Mouse (Mus musculus) CD4-positive, CD25-positive, alpha-beta regulatory T cell, adult 4 months (primary cell): ENCODE measurements around the gene Hspa1b. TPM values are rescaled to one million over a fixed set of nuclear protein-coding genes. Genes with fewer than 3 reads are reported as not detected.
"Not testable (repeated sequence)": the region's sequence is repeated elsewhere in the genome, so short reads cannot be mapped to it uniquely, and the experiment has no call there.

Experiments
- ATAC-seq: one replicate; pipeline ENCODE4 v1.8.0; 2017
- polyA plus RNA-seq, 2 experiments: library from polyadenylated mRNA; unstranded; fragments of 100-300 nt; shearing (Covaris generic); gene quantifications; one replicate each; pipeline ENCODE4 v1.2.1; 2017

Hspa1b gene
- 1 to 10 TPM in 1 of 2 experiments, under 1 TPM in 1; 0.84 to 3.7 TPM for polyA plus RNA-seq

DNA sequence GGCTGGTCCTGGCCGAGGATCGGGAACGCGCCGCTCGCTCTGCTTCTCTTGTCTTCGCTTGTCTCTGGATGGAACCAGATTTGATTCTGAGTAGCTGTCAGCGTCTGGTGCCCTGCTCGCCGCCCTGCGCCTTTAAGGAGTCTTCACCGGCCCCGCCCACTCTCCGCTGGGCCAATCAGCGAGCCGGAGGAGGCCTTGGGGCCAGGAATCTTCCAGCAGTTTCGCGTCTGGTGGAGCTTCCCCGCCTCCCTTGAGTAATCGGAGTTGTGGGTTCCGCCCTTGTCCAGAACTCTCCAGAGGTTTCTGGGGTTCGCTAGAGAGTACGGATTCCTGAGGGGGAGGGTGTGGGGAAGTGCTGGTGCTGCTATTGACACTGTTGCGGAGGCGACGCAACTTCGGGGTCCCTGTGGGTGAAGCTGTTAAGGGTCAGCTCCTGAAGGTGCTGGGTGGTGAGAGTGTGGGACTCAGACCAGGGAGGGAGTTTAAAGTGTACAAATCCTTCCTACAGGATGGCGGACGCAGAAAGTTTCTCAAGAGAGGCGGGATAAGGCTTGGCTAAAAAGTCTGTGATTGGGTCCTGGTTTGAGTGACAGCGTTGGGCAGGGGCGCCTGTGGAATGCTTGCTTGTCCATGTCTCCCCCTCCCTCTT lies at the start of gene Hspa1b:
Gene Hspa1b (minus strand): TSS at position 109 of the 649 bp plus-strand sequence.
- ATAC-seq, result peak; percentile 90

DNA sequence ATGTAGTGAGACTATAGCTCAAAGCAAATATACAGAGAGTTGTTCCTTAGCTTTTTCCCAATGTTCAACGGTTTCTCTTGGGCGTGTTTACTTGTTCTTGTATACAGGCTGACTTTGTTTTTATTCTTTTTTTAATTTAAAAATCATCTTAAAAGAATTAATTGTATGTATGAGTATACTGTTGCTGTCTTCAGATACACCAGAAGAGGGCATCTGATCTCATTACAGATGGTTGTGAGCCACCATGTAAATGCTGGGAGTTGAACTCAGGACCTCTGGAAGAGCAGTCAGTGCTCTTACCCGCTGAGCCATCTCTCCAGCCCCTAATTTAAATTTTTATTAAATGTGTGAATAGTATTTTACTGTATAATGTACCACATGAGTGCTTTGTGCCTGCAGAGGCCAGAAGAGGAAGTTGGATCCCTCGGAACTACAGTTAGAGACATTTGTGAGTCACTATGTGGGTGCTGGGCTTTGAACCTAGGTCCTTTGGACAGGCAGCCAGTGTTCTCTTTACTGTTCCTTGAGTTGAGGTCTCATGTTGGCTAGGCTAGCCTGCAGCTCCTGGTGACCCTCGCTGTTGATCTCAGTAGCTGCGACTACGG lies 48.5 kb upstream of the Hspa1b start:
- ATAC-seq, result no peak

DNA sequence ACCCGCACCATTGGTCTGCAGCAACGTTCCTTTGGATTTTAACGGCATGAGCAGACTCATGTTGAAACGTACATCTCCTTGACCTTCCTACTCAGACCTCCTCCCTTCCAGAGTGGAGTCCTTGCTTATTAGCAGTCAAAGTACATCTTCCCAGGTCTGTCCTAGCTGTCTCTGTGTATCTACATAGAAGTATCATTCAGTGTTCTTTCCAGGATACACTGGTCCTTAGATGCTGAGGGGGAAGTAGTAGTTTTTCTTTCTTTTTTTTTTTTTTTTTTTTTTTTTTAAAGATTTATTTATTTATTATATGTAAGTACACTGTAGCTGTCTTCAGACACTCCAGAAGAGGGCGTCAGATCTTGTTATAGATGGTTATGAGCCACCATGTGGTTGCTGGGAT lies 46.9 kb upstream of the Hspa1b start:
- ATAC-seq, result not testable (repeated sequence)

DNA sequence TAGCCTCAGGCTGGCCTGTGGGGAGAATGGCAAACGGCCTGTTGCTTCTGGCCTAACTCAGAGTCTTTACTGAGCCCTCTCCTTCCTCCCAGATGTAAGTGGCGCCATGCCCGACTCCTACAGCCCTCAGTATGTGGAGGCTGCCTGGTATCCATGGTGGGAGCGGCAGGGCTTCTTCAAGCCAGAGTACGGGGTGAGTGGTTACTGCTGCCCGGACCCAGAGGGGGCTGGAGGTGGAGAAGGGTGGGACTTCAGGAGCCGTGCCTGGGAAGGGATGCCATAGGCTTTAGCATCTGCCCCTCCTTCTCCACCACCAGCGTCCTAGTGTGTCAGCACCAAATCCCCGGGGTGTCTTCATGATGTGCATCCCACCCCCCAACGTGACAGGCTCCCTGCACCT lies 46.1 kb upstream of the Hspa1b start:
- ATAC-seq, result no peak

DNA sequence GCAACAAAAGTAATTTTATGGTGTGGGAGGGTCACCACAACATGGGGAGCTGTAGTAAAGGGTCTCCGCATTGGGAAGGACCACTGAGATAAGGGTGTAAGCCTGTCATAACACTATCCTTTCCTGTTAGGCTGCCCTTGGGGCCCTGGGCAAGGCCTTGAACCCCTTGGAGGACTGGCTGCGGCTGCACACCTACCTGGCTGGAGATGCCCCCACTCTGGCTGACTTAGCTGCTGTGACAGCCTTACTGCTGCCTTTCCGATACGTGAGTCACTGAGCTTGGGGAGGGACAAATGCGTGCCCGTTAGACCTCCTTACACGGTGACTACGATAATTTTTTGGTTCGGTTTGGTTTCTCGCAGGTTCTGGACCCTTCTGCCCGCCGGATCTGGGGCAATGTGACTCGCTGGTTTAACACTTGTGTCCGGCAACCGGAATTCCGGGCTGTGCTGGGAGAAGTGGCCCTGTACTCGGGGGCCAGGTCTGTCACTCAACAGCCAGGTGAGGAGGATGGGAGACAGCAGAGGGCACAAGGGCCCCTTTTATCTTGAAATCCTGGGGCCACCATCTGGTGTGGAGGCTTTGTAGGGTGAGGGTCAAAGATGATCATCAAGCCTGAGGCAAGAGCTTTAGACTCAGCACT lies 45.2 kb upstream of the Hspa1b start:
- ATAC-seq, result no peak

DNA sequence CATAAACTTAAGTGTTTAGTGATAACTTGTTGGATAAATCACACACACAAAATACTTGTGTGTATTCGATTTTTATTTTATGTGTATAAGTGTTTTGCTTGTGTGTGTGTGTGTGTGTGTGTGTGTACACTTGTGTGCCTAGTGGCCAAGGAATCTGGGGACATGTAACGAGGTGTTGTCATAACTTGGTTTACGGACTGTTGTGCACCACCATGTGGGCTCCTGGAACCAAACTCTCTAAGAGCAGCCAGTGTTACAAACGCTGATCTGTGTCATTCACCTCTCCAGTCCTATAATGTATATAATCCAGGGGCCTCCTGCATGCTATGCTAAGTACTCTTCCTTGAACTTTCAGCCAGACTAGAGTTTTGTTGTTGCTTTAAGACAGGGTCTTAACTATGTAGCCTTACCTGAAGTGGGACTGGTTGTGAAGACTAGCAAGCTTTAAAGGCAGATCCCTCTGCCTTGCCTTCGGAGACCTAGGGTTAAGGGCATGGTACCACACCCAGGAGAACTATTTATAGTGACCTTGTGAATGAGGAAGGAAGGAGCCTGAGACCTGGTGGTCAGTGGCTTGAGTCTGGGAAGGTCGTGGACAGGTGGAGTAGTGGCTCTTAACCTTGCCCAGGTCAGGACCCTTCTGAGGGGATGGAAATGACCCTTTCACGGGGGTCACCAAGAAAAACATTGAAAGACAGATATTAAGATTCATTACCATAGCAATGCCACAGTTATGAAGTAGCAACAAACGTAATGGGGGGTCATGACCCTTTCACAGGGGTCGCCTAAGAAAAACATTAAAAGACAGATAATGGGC lies 44.2 kb upstream of the Hspa1b start:
- ATAC-seq, result no peak

DNA sequence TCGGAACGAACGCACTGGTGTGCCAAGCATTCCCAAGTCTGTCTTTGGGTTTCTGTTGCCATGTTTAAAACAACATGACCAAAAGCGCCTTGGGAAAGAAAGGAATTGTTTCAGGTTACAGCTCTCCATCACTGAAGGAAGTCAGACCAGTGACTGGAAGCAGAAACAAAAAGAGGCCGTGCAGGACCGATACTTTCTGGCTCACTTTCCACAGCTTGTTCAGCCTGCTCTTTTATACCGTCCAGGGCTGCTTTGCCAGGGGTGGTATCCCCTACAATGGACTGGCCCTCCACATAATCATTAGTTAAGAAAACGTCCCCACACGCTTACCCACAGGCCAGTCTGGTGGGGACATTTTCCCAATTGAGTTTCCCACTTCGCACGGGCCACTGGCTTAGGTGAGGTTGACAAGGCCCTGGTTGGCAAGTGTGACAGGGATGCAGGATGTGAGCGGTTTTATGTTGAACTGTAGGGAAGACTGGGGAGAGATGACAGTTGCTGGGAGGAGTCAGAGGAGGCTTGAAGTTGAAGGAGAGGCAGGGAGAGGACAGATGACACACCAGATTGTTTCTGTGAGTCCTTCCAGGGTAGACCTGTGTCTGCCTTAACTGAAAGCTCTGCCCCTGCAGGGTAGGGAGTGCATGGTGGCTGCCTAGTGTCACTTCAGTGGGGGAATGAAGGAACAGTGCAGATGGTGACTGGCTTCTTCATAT lies 43.3 kb upstream of the Hspa1b start:
- ATAC-seq, result peak; percentile 19

DNA sequence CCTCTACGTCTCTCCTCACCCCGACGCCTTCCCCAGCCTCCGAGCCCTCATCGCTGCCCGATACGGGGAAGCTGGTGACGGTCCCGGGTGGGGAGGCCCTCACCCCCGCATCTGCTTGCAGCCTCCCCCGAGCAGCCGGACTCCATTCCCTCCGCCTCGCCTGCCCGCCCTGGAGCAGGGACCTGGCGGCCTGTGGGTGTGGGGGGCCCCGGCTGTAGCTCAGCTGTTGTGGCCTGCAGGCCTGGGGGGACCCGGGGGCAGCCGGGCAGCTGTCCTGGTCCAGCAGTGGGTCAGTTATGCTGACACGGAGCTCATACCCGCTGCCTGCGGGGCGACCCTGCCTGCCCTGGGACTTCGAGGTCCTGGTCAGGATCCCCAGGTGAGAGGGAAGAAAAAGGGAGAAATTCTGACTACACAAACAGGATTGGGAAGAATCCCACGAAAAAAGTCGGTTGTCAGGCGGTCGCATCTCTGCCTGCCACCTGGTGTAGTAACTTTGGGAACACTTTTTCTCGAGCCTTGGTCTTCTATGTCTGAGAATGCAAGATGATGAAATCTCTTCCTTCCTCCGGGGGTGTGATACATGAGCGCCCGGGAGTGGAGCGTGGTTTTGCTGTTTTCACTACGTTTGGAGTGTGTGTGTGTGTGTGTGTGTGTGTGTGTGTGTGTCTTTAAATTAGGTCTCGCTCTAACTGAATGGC lies 42.6 kb upstream of the Hspa1b start:
- no peak for ATAC-seq

DNA sequence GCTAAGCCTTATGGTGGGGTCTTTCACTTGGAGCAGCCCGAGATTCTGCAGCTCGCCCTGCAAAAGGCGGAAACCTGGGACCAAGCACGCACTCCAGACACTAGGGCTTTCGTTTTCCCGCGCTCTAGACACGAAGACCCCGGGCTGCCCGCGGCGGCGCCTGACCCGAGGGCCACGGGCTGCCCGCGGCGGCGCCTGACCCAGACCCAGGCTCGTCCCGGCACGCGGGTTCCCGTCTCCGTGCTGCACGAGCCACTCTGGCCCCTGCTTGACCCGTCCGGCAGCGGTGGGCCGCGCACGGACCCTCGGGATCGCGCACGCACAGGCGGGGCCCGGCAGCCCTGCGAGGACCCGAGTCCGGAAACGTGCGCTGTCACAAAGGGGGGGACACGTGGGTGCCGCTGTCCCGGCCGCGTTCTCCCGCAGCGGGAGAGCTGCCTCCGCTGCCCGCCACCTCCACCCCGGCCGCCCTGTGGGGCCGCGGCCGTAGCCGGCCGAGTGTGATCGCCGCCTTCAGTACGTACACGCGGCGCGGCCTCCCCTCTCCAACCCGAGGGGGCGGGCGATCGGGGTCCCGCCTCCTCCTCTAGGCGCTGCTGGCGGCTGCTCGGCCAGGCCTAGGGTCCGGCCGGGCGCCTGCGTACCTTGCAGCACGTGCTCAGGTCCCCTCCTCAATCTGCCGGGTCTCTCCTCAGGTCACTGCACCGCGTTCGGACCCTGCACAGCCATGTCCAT lies 41.8 kb upstream of the Hspa1b start, which contains the start of gene Vars:
Gene Vars (plus strand): TSS at position 271 of the 735 bp plus-strand sequence.
- peak; percentile 76 for ATAC-seq

DNA sequence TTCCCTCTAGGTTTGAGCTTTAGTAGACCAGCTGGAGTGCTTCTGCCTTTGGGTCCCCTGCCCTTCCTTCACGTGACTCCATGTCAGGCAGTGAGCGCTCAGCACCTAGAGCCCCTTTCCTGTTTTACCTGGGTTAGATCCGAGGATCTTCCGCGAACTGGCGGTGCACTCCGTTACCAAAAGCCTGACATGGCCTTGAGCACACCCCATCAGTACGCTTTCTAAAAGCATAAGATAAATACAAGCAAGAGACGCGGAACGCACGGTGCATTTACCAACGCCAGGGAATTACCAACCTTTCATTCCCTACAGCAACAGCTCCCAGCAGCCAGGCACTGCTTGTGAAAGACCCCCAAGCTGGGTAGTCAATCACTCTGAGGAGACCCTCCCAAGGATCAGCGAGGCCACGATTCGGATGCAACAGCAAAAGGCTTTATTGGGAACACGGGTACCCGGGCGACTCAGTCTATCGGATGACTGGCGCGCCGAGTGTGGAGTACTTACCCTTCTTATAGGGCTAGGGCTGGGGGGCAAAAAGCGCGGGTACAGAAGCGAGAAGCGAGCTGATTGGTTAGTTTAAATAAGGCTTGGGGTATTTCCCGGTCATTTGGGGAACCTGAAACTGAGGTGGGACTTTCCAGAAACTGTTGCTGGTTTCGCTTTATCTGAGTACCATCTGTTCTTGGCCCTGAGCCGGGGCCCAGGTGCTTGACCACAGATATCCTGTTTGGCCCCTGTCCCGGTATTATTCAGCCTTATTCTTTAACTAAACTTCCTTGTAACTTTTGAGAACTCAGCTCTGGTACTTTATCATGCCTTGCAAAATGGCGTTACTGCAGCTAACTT lies 41.1 kb upstream of the Hspa1b start:
- peak; percentile 31 for ATAC-seq

DNA sequence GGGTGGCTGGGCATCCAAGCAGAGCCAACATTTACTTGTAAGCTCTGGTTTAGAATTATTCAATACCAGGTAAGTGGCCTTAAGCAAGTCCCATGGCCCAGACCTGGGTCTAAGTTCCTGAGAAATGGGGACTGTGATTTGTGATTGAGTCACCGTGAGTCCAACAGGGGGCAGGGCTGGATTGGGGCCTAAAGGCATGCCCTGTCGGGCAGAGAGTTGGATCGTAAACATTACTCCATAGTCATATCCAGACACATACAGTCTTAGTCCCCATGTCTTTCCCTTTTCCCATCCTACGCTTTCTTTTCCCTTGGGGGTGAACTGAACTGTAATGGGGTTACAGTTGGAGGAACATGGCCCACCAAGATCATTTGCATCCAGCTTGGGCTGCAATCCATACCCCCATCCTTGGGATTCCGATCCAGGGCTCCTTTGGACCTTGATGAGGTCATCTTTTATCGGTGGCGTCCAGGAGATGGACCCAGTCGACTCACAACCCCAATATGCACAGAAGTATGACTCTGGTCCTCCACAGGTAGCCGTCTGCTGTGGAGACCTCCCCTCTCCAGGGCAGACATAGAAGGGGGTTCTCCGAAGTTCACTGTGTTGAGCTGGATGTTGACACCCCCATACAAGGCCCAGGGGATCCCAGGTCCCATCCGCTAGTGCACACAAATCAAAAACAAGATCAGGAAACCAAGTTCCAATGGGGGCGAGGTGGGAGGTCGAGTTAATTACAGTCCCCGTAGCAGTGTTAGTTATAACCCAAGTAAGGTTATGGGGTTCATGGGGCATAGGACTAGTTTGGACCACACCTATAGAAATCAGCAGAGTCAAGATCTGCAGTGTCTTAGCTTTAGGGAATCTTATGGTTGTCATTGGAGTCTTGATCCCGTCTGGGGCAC lies 39.7 kb upstream of the Hspa1b start:
- ATAC-seq, result no peak

DNA sequence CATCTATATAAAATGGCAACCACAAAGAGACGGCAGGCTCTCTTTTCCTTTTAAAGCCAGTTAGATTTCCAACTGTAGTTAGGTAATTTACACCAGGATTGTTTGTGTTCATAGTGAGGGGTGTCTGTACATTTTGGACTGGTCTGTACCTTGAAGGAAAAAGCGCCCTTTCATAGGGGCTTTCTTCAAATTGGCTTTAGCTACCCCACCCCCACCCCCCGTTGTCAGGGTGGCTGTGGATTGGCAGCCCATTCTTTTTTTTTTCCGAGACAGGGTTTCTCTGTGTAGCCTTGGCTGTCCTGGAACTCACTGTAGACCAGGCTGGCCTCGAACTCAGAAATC lies 38.1 kb upstream of the Hspa1b start:
- ATAC-seq, result no peak

DNA sequence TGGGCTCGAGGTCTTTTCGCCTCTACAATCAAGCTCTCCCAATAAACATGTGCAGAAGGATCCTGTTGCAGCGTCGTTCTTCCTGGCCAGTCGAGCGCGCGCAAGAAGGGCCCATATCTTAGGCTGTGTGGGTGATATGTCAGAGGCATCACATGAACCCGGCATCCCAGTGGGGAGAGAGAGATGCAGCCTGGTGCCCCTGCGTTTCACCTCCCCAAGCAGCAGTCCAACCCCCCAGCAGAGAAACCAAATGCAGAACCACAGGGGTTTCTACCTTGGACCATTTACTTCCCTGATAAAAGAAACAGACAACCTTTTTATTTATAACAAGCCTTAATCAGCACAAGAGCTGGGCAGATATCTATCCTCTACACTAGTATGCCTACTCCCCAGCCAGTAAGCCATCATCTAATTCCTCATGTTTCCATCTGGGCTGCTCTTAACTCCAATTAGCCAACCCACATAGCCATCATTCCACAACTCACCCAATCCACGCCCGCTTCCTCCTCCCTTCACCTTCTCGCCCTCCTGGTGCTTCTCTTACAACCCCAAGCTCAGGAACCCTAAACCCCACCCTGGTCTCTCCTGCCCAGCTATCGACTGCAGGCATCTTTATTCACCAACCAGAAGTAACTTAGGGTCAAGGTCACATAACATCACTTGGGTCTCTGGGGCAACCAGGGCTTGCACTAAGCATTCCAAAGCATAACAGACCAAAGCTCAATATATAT lies 37.5 kb upstream of the Hspa1b start:
- ATAC-seq, result no peak

DNA sequence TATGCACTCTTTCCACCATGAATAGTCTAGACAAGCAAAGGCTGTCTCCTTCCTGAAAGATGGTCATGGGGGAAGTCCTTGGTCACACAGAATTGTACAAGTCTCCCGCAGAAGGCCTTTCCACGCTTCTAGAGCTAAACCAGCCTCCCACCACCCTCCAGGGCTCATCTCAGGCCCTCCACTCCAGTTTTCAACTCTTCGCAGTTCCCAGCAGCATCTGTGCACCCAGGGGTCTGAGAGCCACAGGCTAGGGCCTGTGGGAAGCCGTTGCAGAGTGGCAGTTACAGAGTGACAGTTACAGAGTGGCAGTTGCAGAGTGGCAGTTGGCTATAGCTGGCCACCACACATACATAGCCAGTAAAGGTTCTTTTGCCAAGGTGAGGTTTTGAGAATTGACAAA lies 36.9 kb upstream of the Hspa1b start:
- ATAC-seq, result not testable (repeated sequence)

DNA sequence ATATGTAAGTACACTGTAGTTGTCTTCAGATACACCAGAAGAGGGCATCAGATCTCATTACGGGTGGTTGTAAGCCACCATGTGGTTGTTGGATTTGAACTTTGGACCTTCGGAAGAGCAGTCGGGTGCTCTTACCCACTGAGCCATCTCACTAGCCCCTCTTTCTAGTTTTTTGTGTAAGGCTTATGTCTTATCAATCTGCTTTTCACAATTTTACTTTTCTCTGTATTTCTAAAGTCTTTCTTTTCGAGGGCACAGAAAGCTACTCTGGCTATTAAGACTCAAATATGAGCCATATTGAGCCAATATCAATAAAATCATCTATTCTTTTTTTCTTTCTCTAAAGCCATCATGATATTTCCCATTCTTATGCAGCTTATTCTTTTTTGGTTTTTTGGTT lies 36.2 kb upstream of the Hspa1b start:
- ATAC-seq, result not testable (repeated sequence)

DNA sequence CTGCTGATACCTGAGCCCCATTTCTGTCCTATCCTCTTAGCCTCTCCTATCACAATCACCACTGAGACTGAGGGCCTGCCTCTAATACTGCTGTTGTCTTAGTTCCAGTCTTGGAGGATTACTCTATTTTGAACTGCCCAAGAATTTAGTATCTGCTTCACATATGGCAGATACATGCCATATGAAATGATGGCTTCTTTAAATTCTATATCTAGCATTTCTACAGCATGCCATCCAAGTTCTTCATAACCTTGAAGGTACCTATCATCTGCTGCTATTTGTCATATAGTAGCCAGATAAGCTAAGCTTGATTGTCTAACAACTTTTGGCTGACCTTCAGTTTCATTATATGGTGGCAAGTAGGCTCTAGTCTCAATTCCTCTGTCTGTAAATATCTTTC lies 35.7 kb upstream of the Hspa1b start:
- no peak for ATAC-seq

DNA sequence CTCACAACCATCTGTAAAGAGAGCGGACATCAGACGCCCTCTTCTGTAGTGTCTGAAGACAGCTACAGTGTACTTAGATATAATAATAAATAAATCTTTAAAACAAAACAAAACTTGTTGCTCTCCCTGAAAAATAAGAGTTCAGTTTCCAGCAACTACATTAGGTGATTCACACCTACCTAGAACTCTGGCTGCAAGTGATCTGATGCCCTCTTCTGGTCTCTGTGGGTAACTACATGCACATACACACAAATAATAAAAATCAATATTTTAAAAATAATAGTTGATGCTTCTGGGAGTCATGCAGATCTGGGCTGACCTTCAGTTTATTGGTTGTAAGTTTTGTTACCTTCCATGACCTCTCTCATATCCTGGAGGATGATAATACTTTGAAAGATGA lies 25.2 kb upstream of the Hspa1b start:
- ATAC-seq, result peak; percentile 28

DNA sequence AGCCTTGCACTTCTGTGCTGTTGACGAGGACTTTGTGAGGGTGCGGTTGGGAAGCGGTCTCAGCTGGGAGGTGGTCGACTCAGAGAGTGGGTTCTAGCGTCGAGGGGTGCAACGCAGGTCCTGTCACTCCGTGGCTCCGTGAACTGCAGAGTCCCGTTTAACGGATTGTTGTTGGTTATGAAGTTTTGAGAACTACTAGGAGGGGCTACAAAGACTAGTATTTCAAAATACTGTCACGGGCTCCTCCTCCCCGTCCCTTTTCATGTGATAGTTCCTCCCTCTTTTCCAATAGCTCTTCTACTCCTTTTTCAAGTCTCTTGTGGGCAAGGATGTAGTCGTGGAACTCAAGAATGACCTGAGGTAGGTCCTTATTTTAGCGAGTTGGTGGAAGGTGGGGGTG lies 23.3 kb upstream of the Hspa1b start:
- no peak for ATAC-seq
